In genomic region chr14:77533638-77534037, GRCm38 (mm10) we compare ENCODE assay signal across 10 mouse cellular contexts.
DNase-seq lines count a peak whose midpoint lies in the region.
"Had no signal": no experiment of that assay in that cellular context is flagged by ENCODE, and none has a peak within 500 bp of the region (broad histone marks: within the 10 kb centered on the region; RNA-seq: fewer than 3 reads in every experiment).

No protein-coding gene starts in this region.

- peak; percentile 55 for DNase-seq in heart, adult 11 months
- DNase-seq in heart, adult 18-20 months, result no peak
- DNase-seq in thymus, postnatal 0 days (ENCODE audit: low spot score), result peak; percentile 30
- DNase-seq in thymus, postnatal 36 days, result no peak
- DNase-seq in embryo, embryonic 10.5 days (ENCODE audit: low spot score), result peak; percentile 8
- DNase-seq in right cerebral cortex, postnatal 25 days, result no peak
- no peak for DNase-seq in urinary bladder, postnatal 25 days (ENCODE audit: low spot score)
- no peak for DNase-seq in urinary bladder, postnatal 10 days (ENCODE audit: low spot score)
- DNase-seq: kidney, postnatal 14 days; lung, embryonic 14.5 days had no signal

Comparison
In these comparisons a context has a peak if more than half of its experiments do, and no peak if none do; other contexts are left out.
1. DNase-seq: peak in heart, adult 11 months (single experiment), thymus, postnatal 0 days (single experiment) and embryo, embryonic 10.5 days (single experiment); none in heart, adult 18-20 months (0 of 2), thymus, postnatal 36 days (0 of 2), right cerebral cortex, postnatal 25 days (single experiment), urinary bladder, postnatal 25 days (single experiment) and urinary bladder, postnatal 10 days (single experiment).